9 mouse cellular contexts compared by ENCODE assay signal in genomic region chr11:48989981-48990380, GRCm38 (mm10). TPM values are rescaled to one million over a fixed set of nuclear protein-coding genes. Genes with fewer than 3 reads are reported as not detected.
"Had no signal": no experiment of that assay in that cellular context is flagged by ENCODE, and none has a peak within 500 bp of the region (broad histone marks: within the 10 kb centered on the region; RNA-seq: fewer than 3 reads in every experiment).

No protein-coding gene starts in this region.

RNA-seq across cellular contexts. Expression of gene Gm12185, which starts 2.0 kb away (rescaled TPM):
- total RNA-seq: midbrain, postnatal 0 days had no signal
- polyA plus RNA-seq: liver, embryonic 16.5 days; midbrain, embryonic 11.5 days; midbrain, embryonic 13.5 days; midbrain, embryonic 15.5 days; midbrain, postnatal 0 days; neural tube, embryonic 12.5 days; neural tube, embryonic 14.5 days; stomach, embryonic 14.5 days; stomach, embryonic 16.5 days had no signal

RNA-seq across cellular contexts. Expression of gene Tgtp1, which starts 4.0 kb away (rescaled TPM):
- total RNA-seq: midbrain, postnatal 0 days had no signal
- polyA plus RNA-seq: midbrain, embryonic 13.5 days; midbrain, embryonic 15.5 days; neural tube, embryonic 12.5 days; neural tube, embryonic 14.5 days had no signal

RNA-seq across cellular contexts. Expression of gene 9930111J21Rik1, which starts 10.8 kb away (rescaled TPM):
- polyA plus RNA-seq: neural tube, embryonic 14.5 days had no signal

RNA-seq across cellular contexts. Expression of gene Olfr56, which starts 11.3 kb away (rescaled TPM):
- total RNA-seq: midbrain, postnatal 0 days had no signal
- polyA plus RNA-seq: midbrain, embryonic 11.5 days; midbrain, embryonic 13.5 days; midbrain, embryonic 15.5 days; midbrain, postnatal 0 days; neural tube, embryonic 12.5 days; neural tube, embryonic 14.5 days; stomach, embryonic 14.5 days; stomach, embryonic 16.5 days had no signal
